Mouse (Mus musculus) forebrain, embryonic 15.5 days (tissue): Measurements from ENCODE around the gene Thnsl1. TPM values are rescaled to one million over a fixed set of nuclear protein-coding genes. Genes with fewer than 3 reads are reported as not detected.

Experiments
- ATAC-seq: fragments of 200-750 bp; cut with Nextera tagmentation; replicated peaks from 2 replicates; pipeline ENCODE4 v1.8.0; 2017; ENCODE audit warnings: mild to moderate bottlenecking, moderate TSS enrichment, moderate library complexity
- H3K27ac ChIP-seq: fragments of 300-500 bp; sonication (generic); replicated peaks from 2 replicates; pipeline ENCODE4 v1.5.1; 2015; ENCODE audit warnings: mild to moderate bottlenecking, inconsistent platforms
- H3K27me3 ChIP-seq: fragments of 300-500 bp; sonication (generic); 2 replicates; pipeline ENCODE4 v1.6.1; 2015; ENCODE audit warnings: inconsistent platforms
- H3K36me3 ChIP-seq: fragments of 300-500 bp; sonication (generic); 2 replicates; pipeline ENCODE4 v1.6.1; 2015; ENCODE audit warnings: mild to moderate bottlenecking, inconsistent platforms
- H3K4me1 ChIP-seq: fragments of 300-500 bp; sonication (generic); 2 replicates; pipeline ENCODE4 v1.6.1; 2015; ENCODE audit warnings: inconsistent platforms
- H3K4me2 ChIP-seq: fragments of 300-500 bp; sonication (generic); replicated peaks from 2 replicates; pipeline ENCODE4 v1.6.1; 2015; ENCODE audit warnings: mild to moderate bottlenecking, inconsistent platforms
- H3K4me3 ChIP-seq: fragments of 300-500 bp; sonication (generic); 2 replicates; pipeline ENCODE4 v1.5.1; 2015; ENCODE audit warnings: mild to moderate bottlenecking, inconsistent platforms
- H3K9ac ChIP-seq: fragments of 300-500 bp; sonication (generic); replicated peaks from 2 replicates; pipeline ENCODE4 v1.6.1; 2015; ENCODE audit warnings: mild to moderate bottlenecking, inconsistent platforms
- H3K9me3 ChIP-seq: fragments of 300-500 bp; sonication (generic); 2 replicates; pipeline ENCODE4 v1.6.1; 2016; ENCODE audit warnings: inconsistent platforms
- WGBS: fragments of 180-500 bp; shearing (Covaris S2); methylation state at CpG from one replicate; pipeline ENCODE4 v1.1.7; 2015; ENCODE audit warnings: mixed read lengths; 5-methylcytosine and 5-hydroxymethylcytosine counted together
- polyA plus RNA-seq: library from polyadenylated mRNA; unstranded; fragments of >200 nt; fragmentation: Nextera tagmentation; extraction: Ambion mirVana; gene quantifications from 2 replicates; pipeline ENCODE4 v1.2.1, GENCODE M21; 2015

The Thnsl1 gene
- 25.8 and 26.9 TPM in 2 replicates for polyA plus RNA-seq

- Histone ChIP-seq H3K4me3 (peak within 1 kb of the TSS; percentile 64), H3K9ac (peak within 1 kb of the TSS; percentile 71), H3K4me2 (peak within 1 kb of the TSS; percentile 65), H3K4me1 (peaks cover 12% of the 10 kb centered on the region), H3K36me3 (no peaks in the 10 kb centered on the region), H3K27ac (peak within 1 kb of the TSS; percentile 87), H3K9me3 (no peaks in the 10 kb centered on the region), H3K27me3 (no peaks in the 10 kb centered on the region)
- ATAC-seq: peak; percentile 99
- 3% methylated on average over 43 of the region's 43 CpGs for WGBS
Observed at GRCm38 (mm10) chr2:21204912-21205830, at the start of gene Thnsl1, which contains the start of gene Enkur. TSS of gene Thnsl1 (plus strand) at chr2:21205724. TSS of gene Enkur (minus strand) at chr2:21205365.

GRCm38 (mm10) chr2:21164296-21164695, 41.2 kb upstream of the Thnsl1 start:
- Histone ChIP-seq H3K9ac (no peak overlapping the region), H3K27me3 (no peaks in the 10 kb centered on the region), H3K4me2 (no peak overlapping the region), H3K36me3 (no peaks in the 10 kb centered on the region), H3K4me1 (no peaks in the 10 kb centered on the region), H3K9me3 (no peaks in the 10 kb centered on the region), H3K27ac (no peak overlapping the region), H3K4me3 (no peak overlapping the region)
- ATAC-seq: no peak
- 67% methylated on average over 8 of the region's 8 CpGs for WGBS

GRCm38 (mm10) chr2:21167916-21168315, 37.6 kb upstream of the Thnsl1 start:
- Histone ChIP-seq H3K36me3 (no peaks in the 10 kb centered on the region), H3K27me3 (no peaks in the 10 kb centered on the region), H3K4me1 (no peaks in the 10 kb centered on the region), H3K4me3 (no peak overlapping the region), H3K9me3 (no peaks in the 10 kb centered on the region), H3K27ac (no peak overlapping the region), H3K4me2 (no peak overlapping the region), H3K9ac (no peak overlapping the region)
- no peak for ATAC-seq
- 96% methylated on average over 1 of the region's 1 CpGs for WGBS

GRCm38 (mm10) chr2:21172797-21173196, 32.7 kb upstream of the Thnsl1 start:
- Histone ChIP-seq H3K9me3 (no peaks in the 10 kb centered on the region), H3K4me1 (no peaks in the 10 kb centered on the region), H3K4me2 (no peak overlapping the region), H3K4me3 (no peak overlapping the region), H3K27ac (no peak overlapping the region), H3K27me3 (no peaks in the 10 kb centered on the region), H3K9ac (no peak overlapping the region), H3K36me3 (no peaks in the 10 kb centered on the region)
- ATAC-seq: no peak
- 91% methylated on average over 3 of the region's 3 CpGs for WGBS

GRCm38 (mm10) chr2:21179136-21179535, 26.4 kb upstream of the Thnsl1 start:
- Histone ChIP-seq H3K27ac (no peak overlapping the region), H3K4me1 (no peaks in the 10 kb centered on the region), H3K36me3 (no peaks in the 10 kb centered on the region), H3K9ac (no peak overlapping the region), H3K9me3 (no peaks in the 10 kb centered on the region), H3K27me3 (no peaks in the 10 kb centered on the region), H3K4me3 (no peak overlapping the region), H3K4me2 (no peak overlapping the region)
- ATAC-seq: no peak
- WGBS: 93% methylated on average over 5 of the region's 5 CpGs

GRCm38 (mm10) chr2:21182811-21183210, 22.7 kb upstream of the Thnsl1 start:
- no peaks in the 10 kb centered on the region for H3K27me3 ChIP-seq
- no peak overlapping the region for H3K4me2 ChIP-seq
- no peaks in the 10 kb centered on the region for H3K4me1 ChIP-seq
- H3K9ac ChIP-seq: no peak overlapping the region
- H3K9me3 ChIP-seq: no peaks in the 10 kb centered on the region
- 97% methylated on average over 1 of the region's 1 CpGs for WGBS
- no peak for ATAC-seq
- H3K4me3 ChIP-seq: no peak overlapping the region
- H3K27ac ChIP-seq: no peak overlapping the region
- no peaks in the 10 kb centered on the region for H3K36me3 ChIP-seq

GRCm38 (mm10) chr2:21187576-21187975, 17.9 kb upstream of the Thnsl1 start:
- no peak for ATAC-seq
- Histone ChIP-seq H3K9me3 (no peaks in the 10 kb centered on the region), H3K4me3 (no peak overlapping the region), H3K27ac (no peak overlapping the region), H3K4me2 (no peak overlapping the region), H3K4me1 (no peaks in the 10 kb centered on the region), H3K36me3 (no peaks in the 10 kb centered on the region), H3K9ac (no peak overlapping the region), H3K27me3 (no peaks in the 10 kb centered on the region)
- WGBS: 57% methylated on average over 7 of the region's 7 CpGs

GRCm38 (mm10) chr2:21188610-21189009, 16.9 kb upstream of the Thnsl1 start:
- no peaks in the 10 kb centered on the region for H3K9me3 ChIP-seq
- no peak overlapping the region for H3K4me2 ChIP-seq
- H3K9ac ChIP-seq: no peak overlapping the region
- ATAC-seq: no peak; the same call in 1 of the 2 replicates
- no peak overlapping the region for H3K27ac ChIP-seq
- no peaks in the 10 kb centered on the region for H3K36me3 ChIP-seq
- H3K4me3 ChIP-seq: no peak overlapping the region
- 67% methylated on average over 4 of the region's 4 CpGs for WGBS
- H3K27me3 ChIP-seq: no peaks in the 10 kb centered on the region
- H3K4me1 ChIP-seq: no peaks in the 10 kb centered on the region

- WGBS: 93% methylated on average over 1 of the region's 1 CpGs
- Histone ChIP-seq H3K27me3 (no peaks in the 10 kb centered on the region), H3K4me1 (no peaks in the 10 kb centered on the region), H3K9ac (no peak overlapping the region), H3K4me3 (no peak overlapping the region), H3K27ac (no peak overlapping the region), H3K4me2 (no peak overlapping the region), H3K36me3 (no peaks in the 10 kb centered on the region), H3K9me3 (no peaks in the 10 kb centered on the region)
- no peak for ATAC-seq
Observed at GRCm38 (mm10) chr2:21191232-21191631, 14.3 kb upstream of the Thnsl1 start.

- no peaks in the 10 kb centered on the region for H3K4me1 ChIP-seq
- H3K9me3 ChIP-seq: no peaks in the 10 kb centered on the region
- no peaks in the 10 kb centered on the region for H3K27me3 ChIP-seq
- H3K4me2 ChIP-seq: no peak overlapping the region
- ATAC-seq: no peak
- H3K36me3 ChIP-seq: no peaks in the 10 kb centered on the region
- 90% methylated on average over 5 of the region's 5 CpGs for WGBS
- no peak overlapping the region for H3K4me3 ChIP-seq
- H3K9ac ChIP-seq: no peak overlapping the region
- H3K27ac ChIP-seq: no peak overlapping the region
Observed at GRCm38 (mm10) chr2:21195233-21195632, 10.3 kb upstream of the Thnsl1 start.

GRCm38 (mm10) chr2:21199051-21199450, 6.5 kb upstream of the Thnsl1 start:
- Histone ChIP-seq H3K36me3 (no peaks in the 10 kb centered on the region), H3K4me3 (no peak overlapping the region), H3K4me1 (no peaks in the 10 kb centered on the region), H3K27ac (no peak overlapping the region), H3K27me3 (no peaks in the 10 kb centered on the region), H3K9me3 (no peaks in the 10 kb centered on the region), H3K9ac (no peak overlapping the region), H3K4me2 (no peak overlapping the region)
- ATAC-seq: no peak
- 62% methylated on average over 3 of the region's 3 CpGs for WGBS

GRCm38 (mm10) chr2:21202754-21203153, 2.8 kb upstream of the Thnsl1 start:
- WGBS: 80% methylated on average over 2 of the region's 2 CpGs
- Histone ChIP-seq H3K4me2 (no peak overlapping the region), H3K27me3 (no peaks in the 10 kb centered on the region), H3K4me1 (peaks cover 12% of the 10 kb centered on the region), H3K9ac (no peak overlapping the region), H3K27ac (no peak overlapping the region), H3K9me3 (no peaks in the 10 kb centered on the region), H3K36me3 (no peaks in the 10 kb centered on the region), H3K4me3 (no peak overlapping the region)
- no peak for ATAC-seq

- under 1% methylated on average over 19 of the region's 19 CpGs for WGBS
- no peaks in the 10 kb centered on the region for H3K27me3 ChIP-seq
- peak overlapping the region; percentile 65 for H3K4me2 ChIP-seq
- peak overlapping the region; percentile 64 for H3K4me3 ChIP-seq
- no peaks in the 10 kb centered on the region for H3K9me3 ChIP-seq
- no peaks in the 10 kb centered on the region for H3K36me3 ChIP-seq
- peaks cover 12% of the 10 kb centered on the region for H3K4me1 ChIP-seq
- ATAC-seq: peak; percentile 95
- H3K27ac ChIP-seq: peak overlapping the region; percentile 87
- peak overlapping the region; percentile 71 for H3K9ac ChIP-seq
Observed at GRCm38 (mm10) chr2:21205831-21206159, 271 bp downstream of the Thnsl1 start.
